In the genomic region with DNA sequence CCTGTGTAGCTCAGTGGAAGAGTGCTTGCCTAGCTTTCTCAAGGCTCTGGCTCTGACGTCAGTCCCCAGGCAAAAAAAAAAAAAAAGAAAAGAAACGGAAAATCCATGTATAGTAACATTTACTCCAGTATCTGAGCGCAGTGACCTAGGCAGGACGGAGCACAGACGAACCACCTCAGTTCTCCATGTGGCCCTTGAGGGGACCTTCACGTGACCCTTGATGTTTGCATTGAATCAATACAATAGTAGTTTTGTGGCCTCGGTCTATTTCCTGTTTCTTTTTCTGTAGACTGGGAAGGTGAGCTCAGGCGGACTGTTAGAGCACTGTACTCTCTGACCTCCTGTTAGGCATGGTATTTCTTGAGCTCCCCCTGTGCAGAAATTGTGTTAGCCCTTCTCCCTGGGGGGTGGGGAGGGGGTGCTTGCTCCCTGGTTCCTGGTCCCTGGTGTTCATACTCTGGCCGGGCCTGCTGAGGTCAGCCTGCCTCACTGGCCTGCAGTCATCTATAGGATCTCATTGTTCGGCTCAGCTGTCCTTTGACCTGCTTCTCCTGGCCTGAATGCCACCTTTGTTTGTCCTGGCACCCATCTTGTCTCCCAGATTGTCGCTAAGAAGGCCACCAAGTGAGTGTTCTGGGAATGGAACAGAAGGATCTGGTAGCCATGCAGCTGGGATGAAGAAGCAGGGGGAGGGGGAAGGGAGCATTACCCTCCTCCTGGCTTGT, we compare ENCODE assay signal across 11 mouse cellular contexts. TPM values are rescaled to one million over a fixed set of nuclear protein-coding genes. Genes with fewer than 3 reads are reported as not detected.
DNase-seq lines count a peak whose midpoint lies in the region; ATAC-seq lines count a peak whose summit lies in the region.
"Had no signal": no experiment of that assay in that cellular context is flagged by ENCODE, and none has a peak within 500 bp of the region (broad histone marks: within the 10 kb centered on the region; RNA-seq: fewer than 3 reads in every experiment).

No protein-coding gene starts in this region.

- H3K27me3 ChIP-seq in forebrain, embryonic 12.5 days, result no peaks in the 10 kb centered on the region
- no peaks in the 10 kb centered on the region for H3K27me3 ChIP-seq in forebrain, embryonic 16.5 days (replicated peaks; ENCODE audit: control insufficient read depth, insufficient read depth, low read length)
- no peaks in the 10 kb centered on the region for H3K27me3 ChIP-seq in neural tube, embryonic 15.5 days (replicated peaks)
- no peaks in the 10 kb centered on the region for H3K27me3 ChIP-seq in stomach, embryonic 15.5 days (replicated peaks)
- H3K27me3 ChIP-seq: midbrain, embryonic 13.5 days had no signal

- H3K4me1 ChIP-seq in forebrain, embryonic 12.5 days, result peaks cover 6% of the 10 kb centered on the region
- H3K4me1 ChIP-seq in forebrain, embryonic 16.5 days (replicated peaks; ENCODE audit: control insufficient read depth, insufficient read depth, low read length), result peaks cover 4% of the 10 kb centered on the region
- peaks cover 7% of the 10 kb centered on the region; the same call in 1 of the 2 replicates for H3K4me1 ChIP-seq in neural tube, embryonic 15.5 days
- peaks cover 3% of the 10 kb centered on the region; the same call in 1 of the 2 replicates for H3K4me1 ChIP-seq in stomach, embryonic 15.5 days

- no peak overlapping the region for H3K4me2 ChIP-seq in forebrain, embryonic 12.5 days
- no peak overlapping the region for H3K4me2 ChIP-seq in forebrain, embryonic 16.5 days (ENCODE audit: low read length)
- no peak overlapping the region for H3K4me2 ChIP-seq in neural tube, embryonic 15.5 days
- no peak overlapping the region for H3K4me2 ChIP-seq in stomach, embryonic 15.5 days
- H3K4me2 ChIP-seq: midbrain, embryonic 13.5 days had no signal

- H3K27ac ChIP-seq in forebrain, embryonic 12.5 days, result no peak overlapping the region
- no peak overlapping the region for H3K27ac ChIP-seq in forebrain, embryonic 16.5 days (ENCODE audit: low read length)
- H3K27ac ChIP-seq in neural tube, embryonic 15.5 days (replicated peaks), result no peak overlapping the region
- no peak overlapping the region for H3K27ac ChIP-seq in stomach, embryonic 15.5 days
- H3K27ac ChIP-seq: midbrain, embryonic 13.5 days had no signal

- H3K36me3 ChIP-seq in forebrain, embryonic 12.5 days (replicated peaks), result peaks cover 10% of the 10 kb centered on the region; the same call in 1 of the 2 replicates
- H3K36me3 ChIP-seq in forebrain, embryonic 16.5 days (ENCODE audit: control insufficient read depth, insufficient read depth), result peaks cover 6% of the 10 kb centered on the region
- H3K36me3 ChIP-seq in neural tube, embryonic 15.5 days, result peaks cover 17% of the 10 kb centered on the region; the same call in 1 of the 2 replicates
- H3K36me3 ChIP-seq in stomach, embryonic 15.5 days, result no peaks in the 10 kb centered on the region

- H3K9ac ChIP-seq in forebrain, embryonic 12.5 days, result no peak overlapping the region
- H3K9ac ChIP-seq in forebrain, embryonic 16.5 days (replicated peaks; ENCODE audit: low read depth, low read length), result no peak overlapping the region
- no peak overlapping the region for H3K9ac ChIP-seq in neural tube, embryonic 15.5 days (replicated peaks)
- H3K9ac ChIP-seq in stomach, embryonic 15.5 days, result no peak overlapping the region
- H3K9ac ChIP-seq: midbrain, embryonic 13.5 days had no signal

- ATAC-seq in forebrain, embryonic 12.5 days (ENCODE audit: low FRiP score), result peak; percentile 22; the same call in 1 of the 2 replicates
- ATAC-seq in forebrain, embryonic 16.5 days, result no peak
- ATAC-seq in neural tube, embryonic 15.5 days (ENCODE audit: low FRiP score), result no peak
- peak; percentile 62 for ATAC-seq in stomach, embryonic 15.5 days (ENCODE audit: insufficient read depth, low FRiP score, low read depth)

- WGBS in forebrain, embryonic 12.5 days, result 58% methylated on average over 11 of the region's 11 CpGs
- WGBS in forebrain, embryonic 16.5 days, result 65% methylated on average over 11 of the region's 11 CpGs
- 48% methylated on average over 11 of the region's 11 CpGs for WGBS in neural tube, embryonic 15.5 days
- WGBS in stomach, embryonic 15.5 days, result 57% methylated on average over 11 of the region's 11 CpGs

- DNase-seq in neural tube, embryonic 10.5 days (ENCODE audit: extremely low spot score, low spot score), result peak; percentile 33
- DNase-seq in induced T-regulatory cell, adult 2 months (ENCODE audit: low read depth), result peak; percentile 75
- DNase-seq in cerebellum, adult 8-10 months, result no peak
- DNase-seq in right cerebral cortex, adult 18-20 months, result no peak
- DNase-seq: heart, adult 11 months; kidney, adult 9 months had no signal

- H3K9me3 ChIP-seq in forebrain, embryonic 12.5 days, result 0 out of 2 replicates have a peak, but pooled peaks cover 2% of the 10 kb centered on the region
- no peaks in the 10 kb centered on the region for H3K9me3 ChIP-seq in forebrain, embryonic 16.5 days (ENCODE audit: control insufficient read depth, low read length)
- no peaks in the 10 kb centered on the region for H3K9me3 ChIP-seq in neural tube, embryonic 15.5 days (replicated peaks)
- no peaks in the 10 kb centered on the region for H3K9me3 ChIP-seq in stomach, embryonic 15.5 days
- H3K9me3 ChIP-seq: midbrain, embryonic 13.5 days had no signal

- no peak overlapping the region for H3K4me3 ChIP-seq in forebrain, embryonic 12.5 days (replicated peaks)
- no peak overlapping the region for H3K4me3 ChIP-seq in forebrain, embryonic 16.5 days (replicated peaks; ENCODE audit: low read length)
- H3K4me3 ChIP-seq in neural tube, embryonic 15.5 days (replicated peaks), result no peak overlapping the region
- H3K4me3 ChIP-seq in stomach, embryonic 15.5 days (replicated peaks), result no peak overlapping the region
- H3K4me3 ChIP-seq: midbrain, embryonic 13.5 days had no signal

RNA-seq across cellular contexts. Expression of a gene that starts 48.1 kb away (rescaled TPM):
- polyA plus RNA-seq in forebrain, embryonic 12.5 days (2016; fragmentation: Nextera tagmentation; extraction: Ambion mirVana), result 20.9 and 21.4 TPM in 2 replicates
- polyA plus RNA-seq in forebrain, embryonic 16.5 days (2015; fragmentation: Nextera tagmentation; extraction: Ambion mirVana), result 36.4 and 39.4 TPM in 2 replicates
- polyA plus RNA-seq in neural tube, embryonic 15.5 days (2015; fragmentation: Nextera tagmentation; extraction: Ambion mirVana), result 36.9 and 41.6 TPM in 2 replicates
- 15.0 and 16.0 TPM in 2 replicates for polyA plus RNA-seq in stomach, embryonic 15.5 days (2015; fragmentation: Nextera tagmentation; extraction: Ambion mirVana)

Comparison
In these comparisons a context has a peak if more than half of its experiments do, and no peak if none do; other contexts are left out.
1. ATAC-seq: peak in forebrain, embryonic 12.5 days (single experiment) and stomach, embryonic 15.5 days (single experiment); none in forebrain, embryonic 16.5 days (single experiment) and neural tube, embryonic 15.5 days (single experiment).
2. DNase-seq: peak in neural tube, embryonic 10.5 days (single experiment) and induced T-regulatory cell, adult 2 months (single experiment); none in cerebellum, adult 8-10 months (single experiment) and right cerebral cortex, adult 18-20 months (single experiment).